Mouse (Mus musculus): ENCODE data around the gene Rfc4. TPM values are rescaled to one million over a fixed set of nuclear protein-coding genes. Genes with fewer than 3 reads are reported as not detected.

Gene Rfc4
- polyA plus RNA-seq, 1 experiment from 2014 or later: 104 TPM

DNA sequence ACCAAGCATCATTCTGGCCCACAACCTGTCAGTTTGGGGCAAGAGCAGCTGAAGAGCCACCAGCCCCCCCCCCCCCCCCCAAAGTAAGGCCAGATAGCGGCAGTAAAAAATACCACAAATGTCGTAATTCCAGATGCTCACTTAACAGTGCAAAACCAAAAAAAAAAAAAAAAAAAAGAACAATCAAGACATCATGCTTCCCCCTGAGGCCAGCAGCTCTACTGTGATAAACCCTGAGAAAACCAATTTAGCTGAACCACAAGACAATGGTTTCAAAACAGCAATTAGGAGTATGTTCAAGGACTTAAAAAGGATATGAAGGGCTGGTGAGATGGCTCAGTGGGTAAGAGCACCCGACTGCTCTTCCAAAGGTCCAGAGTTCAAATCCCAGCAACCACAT lies 34.6 kb upstream of the Rfc4 start:
- no peaks in the 10 kb centered on the region for H3K4me1 ChIP-seq (ENCODE audit: control insufficient read depth, low read depth, low read length)
- ATAC-seq (ENCODE audit: low read depth): no peak
- no peak overlapping the region for H3K9ac ChIP-seq (ENCODE audit: low read depth, low read length)
- H3K27me3 ChIP-seq (ENCODE audit: control insufficient read depth, insufficient read depth, low read depth, low read length): no peaks in the 10 kb centered on the region
- H3K4me2 ChIP-seq (ENCODE audit: low read depth, low read length): no peak overlapping the region
- no peak overlapping the region for H3K27ac ChIP-seq (ENCODE audit: low read length)
- 35% methylated on average over 3 of the region's 3 CpGs for WGBS (ENCODE audit: insufficient replicate concordance)
- H3K4me3 ChIP-seq (ENCODE audit: low read depth, low read length): no peak overlapping the region
- H3K36me3 ChIP-seq (ENCODE audit: control insufficient read depth, insufficient read depth): no peaks in the 10 kb centered on the region
- H3K9me3 ChIP-seq (replicated peaks; ENCODE audit: control insufficient read depth, low read length): no peaks in the 10 kb centered on the region

DNA sequence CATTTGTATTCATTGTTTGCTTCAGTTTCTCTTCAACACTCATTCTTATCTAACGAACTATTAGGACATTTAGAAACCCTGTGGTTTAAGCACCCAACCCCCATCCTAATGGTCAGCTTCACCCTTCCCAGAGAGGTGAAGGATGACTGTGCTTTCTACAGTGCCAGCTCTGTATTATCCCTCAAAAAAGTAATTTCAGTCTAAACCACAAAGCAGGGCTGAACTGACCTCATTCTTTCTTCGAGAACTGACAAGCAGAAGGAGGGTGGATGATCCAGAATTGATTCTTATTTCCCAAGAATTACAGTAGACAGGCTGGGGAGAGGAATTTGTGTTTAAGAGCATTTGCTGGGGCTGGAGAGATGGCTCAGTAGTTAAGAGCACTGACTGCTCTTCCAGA lies 32.2 kb upstream of the Rfc4 start:
- no peak overlapping the region for H3K27ac ChIP-seq (ENCODE audit: low read length)
- WGBS (ENCODE audit: insufficient replicate concordance): 17% methylated on average over 2 of the region's 2 CpGs
- H3K9ac ChIP-seq (ENCODE audit: low read depth, low read length): no peak overlapping the region
- H3K4me1 ChIP-seq (ENCODE audit: control insufficient read depth, low read depth, low read length): no peaks in the 10 kb centered on the region
- H3K9me3 ChIP-seq (replicated peaks; ENCODE audit: control insufficient read depth, low read length): no peaks in the 10 kb centered on the region
- ATAC-seq (ENCODE audit: low read depth): no peak
- no peak overlapping the region for H3K4me2 ChIP-seq (ENCODE audit: low read depth, low read length)
- no peaks in the 10 kb centered on the region for H3K36me3 ChIP-seq (ENCODE audit: control insufficient read depth, insufficient read depth)
- H3K27me3 ChIP-seq (ENCODE audit: control insufficient read depth, insufficient read depth, low read depth, low read length): no peaks in the 10 kb centered on the region
- H3K4me3 ChIP-seq (ENCODE audit: low read depth, low read length): no peak overlapping the region

DNA sequence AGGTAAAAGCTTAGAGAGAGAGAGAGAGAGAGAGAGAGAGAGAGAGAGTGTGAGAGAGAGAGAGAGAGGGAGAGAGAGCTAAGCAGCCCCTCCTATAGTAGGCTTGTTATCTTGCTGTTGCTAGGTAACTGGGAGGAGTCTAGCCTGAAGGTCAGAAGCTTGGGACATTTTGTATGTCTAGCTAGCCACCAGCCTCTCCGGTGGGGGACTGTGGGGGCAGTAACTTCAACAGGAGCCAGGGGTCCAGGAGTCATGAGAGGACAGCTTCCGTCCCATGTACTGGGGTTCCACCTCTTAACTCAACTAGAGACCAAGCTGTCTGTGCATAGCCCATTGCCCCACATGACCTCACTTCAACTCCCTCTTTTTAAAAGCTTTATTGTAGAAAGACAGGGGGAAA lies 31.4 kb upstream of the Rfc4 start:
- ATAC-seq (ENCODE audit: low read depth): no peak

DNA sequence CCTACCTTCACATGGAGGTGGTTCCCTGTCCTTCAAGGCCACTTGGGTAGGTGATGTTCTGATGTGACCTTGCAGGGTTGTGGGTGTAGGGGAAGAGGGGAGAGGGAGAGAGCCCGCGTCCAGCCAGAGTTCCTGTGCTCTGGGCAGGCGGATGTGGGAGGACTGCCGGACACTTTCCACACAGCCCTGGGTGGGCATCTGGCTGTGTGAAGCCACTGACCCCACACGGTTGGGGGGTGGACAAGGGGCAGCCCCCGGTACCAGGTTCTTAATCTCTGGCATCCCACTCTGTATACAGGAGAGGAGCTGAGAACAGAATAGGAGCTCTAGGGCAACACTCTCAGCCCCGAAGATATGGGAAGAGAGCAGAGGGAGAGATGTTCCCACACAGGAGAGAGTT lies 30.8 kb upstream of the Rfc4 start:
- H3K27me3 ChIP-seq (ENCODE audit: control insufficient read depth, insufficient read depth, low read depth, low read length): no peaks in the 10 kb centered on the region
- no peaks in the 10 kb centered on the region for H3K36me3 ChIP-seq (ENCODE audit: control insufficient read depth, insufficient read depth)
- 78% methylated on average over 7 of the region's 7 CpGs for WGBS (ENCODE audit: insufficient replicate concordance)
- H3K4me3 ChIP-seq (ENCODE audit: low read depth, low read length): no peak overlapping the region
- H3K4me2 ChIP-seq (ENCODE audit: low read depth, low read length): no peak overlapping the region
- no peak for ATAC-seq (ENCODE audit: low read depth)
- H3K4me1 ChIP-seq (ENCODE audit: control insufficient read depth, low read depth, low read length): no peaks in the 10 kb centered on the region
- H3K27ac ChIP-seq (ENCODE audit: low read length): no peak overlapping the region
- H3K9ac ChIP-seq (ENCODE audit: low read depth, low read length): no peak overlapping the region
- no peaks in the 10 kb centered on the region for H3K9me3 ChIP-seq (replicated peaks; ENCODE audit: control insufficient read depth, low read length)

More for the DNA sequence above, 31.4 kb upstream of the Rfc4 start:
- no peaks in the 10 kb centered on the region for H3K4me1 ChIP-seq (ENCODE audit: control insufficient read depth, low read depth, low read length)
- H3K36me3 ChIP-seq (ENCODE audit: control insufficient read depth, insufficient read depth): no peaks in the 10 kb centered on the region
- 19% methylated on average over 2 of the region's 2 CpGs for WGBS (ENCODE audit: insufficient replicate concordance)
- H3K27me3 ChIP-seq (ENCODE audit: control insufficient read depth, insufficient read depth, low read depth, low read length): no peaks in the 10 kb centered on the region
- no peak overlapping the region for H3K4me3 ChIP-seq (ENCODE audit: low read depth, low read length)
- H3K9ac ChIP-seq (ENCODE audit: low read depth, low read length): no peak overlapping the region
- no peak overlapping the region for H3K4me2 ChIP-seq (ENCODE audit: low read depth, low read length)
- no peaks in the 10 kb centered on the region for H3K9me3 ChIP-seq (replicated peaks; ENCODE audit: control insufficient read depth, low read length)
- no peak overlapping the region for H3K27ac ChIP-seq (ENCODE audit: low read length)

DNA sequence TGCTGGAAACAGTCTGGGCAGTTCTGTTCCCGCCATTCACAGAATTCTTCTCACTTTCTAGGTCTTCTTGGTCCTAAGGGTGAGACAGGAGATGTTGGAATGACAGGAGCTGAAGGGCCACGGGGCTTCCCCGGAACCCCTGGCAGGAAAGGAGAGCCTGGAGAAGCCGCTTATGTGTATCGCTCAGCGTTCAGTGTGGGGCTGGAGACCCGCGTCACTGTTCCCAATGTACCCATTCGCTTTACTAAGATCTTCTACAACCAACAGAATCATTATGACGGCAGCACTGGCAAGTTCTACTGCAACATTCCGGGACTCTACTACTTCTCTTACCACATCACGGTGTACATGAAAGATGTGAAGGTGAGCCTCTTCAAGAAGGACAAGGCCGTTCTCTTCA lies 29.5 kb upstream of the Rfc4 start:
- Histone ChIP-seq H3K4me2 (ENCODE audit: low read depth, low read length) (no peak overlapping the region), H3K4me1 (ENCODE audit: control insufficient read depth, low read depth, low read length) (no peaks in the 10 kb centered on the region), H3K4me3 (ENCODE audit: low read depth, low read length) (no peak overlapping the region), H3K27ac (ENCODE audit: low read length) (no peak overlapping the region), H3K9ac (ENCODE audit: low read depth, low read length) (no peak overlapping the region), H3K9me3 (replicated peaks; ENCODE audit: control insufficient read depth, low read length) (no peaks in the 10 kb centered on the region), H3K27me3 (ENCODE audit: control insufficient read depth, insufficient read depth, low read depth, low read length) (no peaks in the 10 kb centered on the region), H3K36me3 (ENCODE audit: control insufficient read depth, insufficient read depth) (no peaks in the 10 kb centered on the region)
- ATAC-seq (ENCODE audit: low read depth): no peak
- WGBS (ENCODE audit: insufficient replicate concordance): 76% methylated on average over 13 of the region's 13 CpGs

DNA sequence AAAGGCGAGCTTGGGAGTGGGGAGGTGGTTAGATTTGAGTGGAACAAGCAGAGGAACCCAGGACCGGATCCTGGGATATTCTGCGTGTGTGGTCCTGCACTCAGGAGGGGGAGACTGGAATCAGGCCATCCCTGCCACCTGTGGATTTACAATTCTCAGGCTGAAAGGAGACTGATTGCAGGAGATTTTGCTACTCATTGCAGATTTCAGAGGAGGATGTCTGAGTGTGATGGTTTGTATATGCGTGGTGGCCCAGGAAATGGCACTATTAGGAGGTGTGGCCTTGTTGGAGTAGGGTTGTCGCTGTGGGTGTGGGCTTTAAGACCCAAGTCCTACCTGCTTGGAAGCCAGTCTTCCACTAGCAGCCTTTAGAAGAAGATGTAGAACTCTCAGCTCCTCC lies 26.7 kb upstream of the Rfc4 start:
- no peak overlapping the region for H3K4me3 ChIP-seq (ENCODE audit: low read depth, low read length)
- H3K27ac ChIP-seq (ENCODE audit: low read length): no peak overlapping the region
- no peak overlapping the region for H3K4me2 ChIP-seq (ENCODE audit: low read depth, low read length)
- H3K9ac ChIP-seq (ENCODE audit: low read depth, low read length): no peak overlapping the region
- H3K36me3 ChIP-seq (ENCODE audit: control insufficient read depth, insufficient read depth): no peaks in the 10 kb centered on the region
- 65% methylated on average over 5 of the region's 5 CpGs for WGBS (ENCODE audit: insufficient replicate concordance)
- no peaks in the 10 kb centered on the region for H3K4me1 ChIP-seq (ENCODE audit: control insufficient read depth, low read depth, low read length)
- H3K27me3 ChIP-seq (ENCODE audit: control insufficient read depth, insufficient read depth, low read depth, low read length): no peaks in the 10 kb centered on the region
- H3K9me3 ChIP-seq (replicated peaks; ENCODE audit: control insufficient read depth, low read length): no peaks in the 10 kb centered on the region
- no peak for ATAC-seq (ENCODE audit: low read depth)

DNA sequence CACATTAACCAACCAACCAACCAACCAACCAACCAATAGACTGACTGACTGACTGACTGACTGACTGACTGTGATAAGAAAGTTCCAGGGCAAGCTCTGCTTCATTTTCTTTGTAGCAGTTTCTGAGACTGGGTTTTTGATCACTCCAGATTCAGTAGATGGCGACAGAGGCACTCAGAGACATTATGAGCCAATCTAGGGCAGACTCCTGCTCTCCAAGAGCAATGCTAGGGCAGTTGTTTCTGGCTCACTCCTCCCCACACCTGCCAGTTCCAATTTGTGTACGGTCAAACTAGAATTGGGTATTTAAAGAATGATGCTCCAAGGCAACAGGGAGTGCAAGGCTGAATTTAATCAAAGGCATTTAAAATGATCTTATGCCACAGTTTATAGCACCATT lies 23.9 kb upstream of the Rfc4 start:
- Histone ChIP-seq H3K4me3 (ENCODE audit: low read depth, low read length) (no peak overlapping the region), H3K27me3 (ENCODE audit: control insufficient read depth, insufficient read depth, low read depth, low read length) (no peaks in the 10 kb centered on the region), H3K4me1 (ENCODE audit: control insufficient read depth, low read depth, low read length) (no peaks in the 10 kb centered on the region), H3K27ac (ENCODE audit: low read length) (no peak overlapping the region), H3K36me3 (ENCODE audit: control insufficient read depth, insufficient read depth) (no peaks in the 10 kb centered on the region), H3K9me3 (replicated peaks; ENCODE audit: control insufficient read depth, low read length) (no peaks in the 10 kb centered on the region), H3K9ac (ENCODE audit: low read depth, low read length) (no peak overlapping the region), H3K4me2 (ENCODE audit: low read depth, low read length) (no peak overlapping the region)
- ATAC-seq (ENCODE audit: low read depth): no peak
- WGBS (ENCODE audit: insufficient replicate concordance): 20% methylated on average over 2 of the region's 2 CpGs

DNA sequence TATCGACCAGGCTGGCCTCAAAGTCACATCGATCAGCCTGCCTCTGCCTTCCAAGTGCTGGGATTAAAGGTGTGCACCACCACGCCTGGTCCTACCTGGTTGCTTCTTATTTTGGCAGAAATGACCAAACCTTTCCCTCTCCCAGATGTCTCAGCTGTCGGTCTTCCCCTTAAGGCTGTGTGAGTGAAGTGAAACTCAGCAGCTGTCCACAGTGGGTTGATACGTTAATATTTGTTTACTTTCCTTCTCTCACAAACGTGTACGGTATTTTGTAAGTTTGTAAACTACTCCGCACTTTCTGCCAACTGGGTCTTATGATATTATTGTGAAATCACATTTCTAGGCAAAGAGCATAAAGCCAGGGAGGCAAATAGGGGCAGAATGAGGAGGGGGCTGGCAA lies 21.9 kb upstream of the Rfc4 start:
- Histone ChIP-seq H3K4me2 (ENCODE audit: low read depth, low read length) (no peak overlapping the region), H3K27me3 (ENCODE audit: control insufficient read depth, insufficient read depth, low read depth, low read length) (no peaks in the 10 kb centered on the region), H3K27ac (ENCODE audit: low read length) (no peak overlapping the region), H3K4me3 (ENCODE audit: low read depth, low read length) (no peak overlapping the region), H3K9me3 (replicated peaks; ENCODE audit: control insufficient read depth, low read length) (no peaks in the 10 kb centered on the region), H3K36me3 (ENCODE audit: control insufficient read depth, insufficient read depth) (no peaks in the 10 kb centered on the region), H3K9ac (ENCODE audit: low read depth, low read length) (no peak overlapping the region), H3K4me1 (ENCODE audit: control insufficient read depth, low read depth, low read length) (no peaks in the 10 kb centered on the region)
- ATAC-seq (ENCODE audit: low read depth): no peak
- 63% methylated on average over 8 of the region's 8 CpGs for WGBS (ENCODE audit: insufficient replicate concordance)

DNA sequence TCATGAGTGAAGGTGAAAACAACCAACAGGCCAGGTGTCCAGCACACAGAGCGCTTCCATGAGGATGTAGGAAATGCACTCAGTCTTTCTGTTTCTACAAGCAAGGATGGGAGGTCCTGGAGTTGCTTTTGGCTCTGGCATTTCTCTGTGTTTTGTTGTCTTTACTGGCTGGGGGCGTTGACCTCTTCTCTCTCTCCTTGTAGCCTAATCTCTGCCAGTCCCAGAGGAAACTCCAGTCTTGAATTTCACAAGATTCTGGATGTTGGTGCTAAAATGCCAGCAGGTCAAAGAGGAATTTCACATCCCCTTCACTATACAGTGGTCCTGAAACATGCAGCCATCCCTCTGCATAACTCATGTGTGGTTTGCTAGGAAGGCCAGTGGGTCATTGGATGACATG lies 21.4 kb upstream of the Rfc4 start:
- no peak overlapping the region for H3K4me3 ChIP-seq (ENCODE audit: low read depth, low read length)
- H3K36me3 ChIP-seq (ENCODE audit: control insufficient read depth, insufficient read depth): no peaks in the 10 kb centered on the region
- no peaks in the 10 kb centered on the region; the same call in none of the 2 replicates for H3K4me1 ChIP-seq (ENCODE audit: control insufficient read depth, low read depth, low read length)
- H3K27me3 ChIP-seq (ENCODE audit: control insufficient read depth, insufficient read depth, low read depth, low read length): no peaks in the 10 kb centered on the region
- whole genome bisulfite sequencing (ENCODE audit: insufficient replicate concordance): 45% methylated on average over 2 of the region's 2 CpGs
- no peak overlapping the region for H3K27ac ChIP-seq (ENCODE audit: low read length)
- no peak overlapping the region for H3K4me2 ChIP-seq (ENCODE audit: low read depth, low read length)
- no peak for ATAC-seq (ENCODE audit: low read depth)
- H3K9ac ChIP-seq (ENCODE audit: low read depth, low read length): no peak overlapping the region
- no peaks in the 10 kb centered on the region for H3K9me3 ChIP-seq (replicated peaks; ENCODE audit: control insufficient read depth, low read length)

DNA sequence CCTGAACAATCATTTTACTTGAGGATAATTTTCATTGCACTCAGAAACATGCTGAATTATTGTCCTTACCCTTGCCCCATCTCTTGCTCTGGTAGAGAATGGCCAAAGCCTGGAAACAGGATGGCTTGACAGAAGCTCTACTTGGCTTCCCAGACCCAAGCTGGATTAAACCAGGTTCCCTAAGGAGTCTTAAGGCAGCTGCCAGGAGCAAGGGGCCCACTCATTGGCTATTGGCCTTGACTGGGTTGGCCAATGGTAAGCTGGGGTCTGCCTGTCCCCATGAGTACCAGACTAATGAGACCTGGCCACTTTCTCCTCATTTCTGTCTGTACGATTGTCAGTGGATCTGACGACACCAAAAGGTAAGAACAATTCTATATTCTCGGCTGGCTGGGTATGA lies 18.7 kb upstream of the Rfc4 start, which contains the start of gene Adipoq:
Gene Adipoq (plus strand): TSS at position 257 of the 400 bp plus-strand sequence.
- H3K4me2 ChIP-seq (ENCODE audit: low read depth, low read length): no peak within 1 kb of the TSS
- H3K27me3 ChIP-seq (ENCODE audit: control insufficient read depth, insufficient read depth, low read depth, low read length): no peaks in the 10 kb centered on the region
- no peak within 1 kb of the TSS for H3K9ac ChIP-seq (ENCODE audit: low read depth, low read length)
- H3K36me3 ChIP-seq (ENCODE audit: control insufficient read depth, insufficient read depth): no peaks in the 10 kb centered on the region
- H3K27ac ChIP-seq (ENCODE audit: low read length): no peak within 1 kb of the TSS
- WGBS (ENCODE audit: insufficient replicate concordance): 65% methylated on average over 3 of the region's 3 CpGs
- ATAC-seq (ENCODE audit: low read depth): no peak
- no peak within 1 kb of the TSS for H3K4me3 ChIP-seq (ENCODE audit: low read depth, low read length)
- H3K4me1 ChIP-seq (ENCODE audit: control insufficient read depth, low read depth, low read length): no peaks in the 10 kb centered on the region; the same call in none of the 2 replicates
- no peaks in the 10 kb centered on the region for H3K9me3 ChIP-seq (replicated peaks; ENCODE audit: control insufficient read depth, low read length)
